Mouse (Mus musculus): Measurements from ENCODE around the gene U90926.
"Not testable (repeated sequence)": the region's sequence is repeated elsewhere in the genome, so short reads cannot be mapped to it uniquely, and the experiment has no call there.

U90926 gene

GRCm38 (mm10) chr5:92218915-92219793, 3.9 kb upstream of the U90926 start:
- no peak for DNase-seq (ENCODE audit: low read depth, low spot score)

GRCm38 (mm10) chr5:92212231-92212630, 3.0 kb downstream of the U90926 start:
- no peak for DNase-seq (ENCODE audit: low read depth, low spot score)

GRCm38 (mm10) chr5:92210205-92210604, 5.0 kb downstream of the U90926 start:
- no peak for DNase-seq (ENCODE audit: low read depth, low spot score)

- DNase-seq (ENCODE audit: low read depth, low spot score): no peak
Observed at GRCm38 (mm10) chr5:92206121-92206520, 9.1 kb downstream of the U90926 start.

- no peak for DNase-seq (ENCODE audit: low read depth, low spot score)
Observed at GRCm38 (mm10) chr5:92205706-92206105, 9.5 kb downstream of the U90926 start.

- no peak for DNase-seq (ENCODE audit: low read depth, low spot score)
Observed at GRCm38 (mm10) chr5:92205184-92205583, 10.0 kb downstream of the U90926 start.

GRCm38 (mm10) chr5:92204162-92205036, 10.8 kb downstream of the U90926 start:
- DNase-seq (ENCODE audit: low read depth, low spot score): no peak

- no peak for DNase-seq (ENCODE audit: low read depth, low spot score)
Observed at GRCm38 (mm10) chr5:92198266-92198665, 16.9 kb downstream of the U90926 start.

- no peak for DNase-seq (ENCODE audit: low read depth, low spot score)
Observed at GRCm38 (mm10) chr5:92196895-92197811, 18.1 kb downstream of the U90926 start.

- DNase-seq (ENCODE audit: low read depth, low spot score): not testable (repeated sequence)
Observed at GRCm38 (mm10) chr5:92195716-92196115, 19.5 kb downstream of the U90926 start.

- DNase-seq (ENCODE audit: low read depth, low spot score): no peak
Observed at GRCm38 (mm10) chr5:92188881-92189483, 26.2 kb downstream of the U90926 start.

GRCm38 (mm10) chr5:92183071-92183830, 32.0 kb downstream of the U90926 start:
- no peak for DNase-seq (ENCODE audit: low read depth, low spot score)

GRCm38 (mm10) chr5:92165976-92166375, 49.2 kb downstream of the U90926 start:
- no peak for DNase-seq (ENCODE audit: low read depth, low spot score)
